Mouse (Mus musculus) ES-Bruce4 (cell line): Measurements from ENCODE around the gene Rps2.

Source experiments
- CTCF ChIP-seq: IDR thresholded peaks from one replicate; pipeline ENCODE4 v1.8.1; 2011; ENCODE audit warnings: low read depth, low read length
- EP300 ChIP-seq: IDR thresholded peaks from 2 replicates; pipeline ENCODE4 v1.6.1; 2011; ENCODE audit warnings: low read depth, low read length; ENCODE audit not compliant: insufficient read depth
- POLR2A ChIP-seq: IDR thresholded peaks from one replicate; pipeline ENCODE4 v1.8.1; 2011; ENCODE audit warnings: low read length; ENCODE audit not compliant: insufficient read depth

DNA sequence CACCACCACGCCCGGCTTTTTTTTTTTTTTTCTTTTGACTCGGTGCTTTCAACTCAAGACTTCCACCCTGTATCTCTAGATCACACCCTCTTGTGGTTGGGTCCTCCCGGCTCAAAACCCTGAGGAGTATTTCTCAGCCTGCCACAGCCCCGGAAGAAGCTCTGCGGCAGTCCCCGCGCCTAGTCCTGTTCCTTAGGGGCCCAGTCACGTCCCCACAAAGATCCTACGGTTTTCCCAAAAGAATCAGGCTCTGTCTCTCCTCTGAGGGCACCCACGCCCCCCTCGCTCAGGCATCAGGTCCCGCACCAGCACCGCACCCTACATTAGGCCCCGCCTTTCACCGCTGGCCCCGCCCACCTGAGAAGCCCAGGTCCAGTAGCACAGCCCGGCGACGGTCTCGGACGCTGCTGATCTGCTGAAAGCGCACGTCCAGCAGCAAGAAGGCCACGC lies 30.7 kb upstream of the Rps2 start:
- no peak for TF ChIP-seq CTCF
- no peak for TF ChIP-seq POLR2A
- TF ChIP-seq EP300, result no peak
